Mouse (Mus musculus) liver, embryonic 14.5 days (tissue): ENCODE results near the gene C1qb. TPM values are rescaled to one million over a fixed set of nuclear protein-coding genes. Genes with fewer than 3 reads are reported as not detected.

Experiments
- ATAC-seq: fragments of 200-750 bp; cut with Nextera tagmentation; 2 replicates; pipeline ENCODE4 v1.8.0; 2017; ENCODE audit warnings: moderate number of reproducible peaks, mild to moderate bottlenecking, moderate library complexity; ENCODE audit not compliant: insufficient read depth
- DNase-seq, 3 experiments: peaks; one replicate each; pipeline ENCODE4 v3.0.0-alpha.2; 2012 to 2013; ENCODE audit warnings: low read depth in 3 of 3, low spot score in 3 of 3
- H3K27ac ChIP-seq: fragments of 300-500 bp; sonication (generic); 2 replicates; pipeline ENCODE4 v1.5.1; 2014; ENCODE audit warnings: moderate library complexity, mild to moderate bottlenecking, control low read depth, inconsistent platforms
- H3K27me3 ChIP-seq: fragments of 300-500 bp; sonication (generic); 2 replicates; pipeline ENCODE4 v1.6.1; 2014; ENCODE audit warnings: mild to moderate bottlenecking, low read length, moderate library complexity; ENCODE audit not compliant: control insufficient read depth, insufficient read depth
- H3K36me3 ChIP-seq: fragments of 300-500 bp; sonication (generic); replicated peaks from 2 replicates; pipeline ENCODE4 v1.6.1; 2014; ENCODE audit warnings: low read depth; ENCODE audit not compliant: control insufficient read depth, insufficient read depth
- H3K4me1 ChIP-seq, 2 experiments: fragments of 200-500 bp in 1 of 2; fragments of 300-500 bp in 1 of 2; sonication (generic) in 1 of 2; replicated peaks; 2 replicates each; pipeline ENCODE4 v1.6.1; 2012 to 2014; ENCODE audit warnings: antibody characterized with exemption in 1 of 2, inconsistent platforms in 1 of 2, low read length in 1 of 2; ENCODE audit not compliant: control insufficient read depth in 2 of 2, insufficient read depth in 2 of 2
- H3K4me2 ChIP-seq: fragments of 300-500 bp; sonication (generic); 2 replicates; pipeline ENCODE4 v1.6.1; 2014; ENCODE audit warnings: low read depth, mild to moderate bottlenecking, control low read depth, moderate library complexity
- H3K4me3 ChIP-seq, 2 experiments: fragments of 200-500 bp in 1 of 2; fragments of 300-500 bp in 1 of 2; sonication (generic) in 1 of 2; 2 replicates each; pipeline ENCODE4 v1.5.1; 2012 to 2014; ENCODE audit warnings: low read depth in 2 of 2, low read length in 2 of 2, mild to moderate bottlenecking in 2 of 2, control low read depth in 1 of 2, inconsistent platforms in 1 of 2, moderate library complexity in 1 of 2; ENCODE audit not compliant: insufficient read depth in 1 of 2
- H3K9ac ChIP-seq: fragments of 300-500 bp; sonication (generic); replicated peaks from 2 replicates; pipeline ENCODE4 v1.6.1; 2014; ENCODE audit warnings: mild to moderate bottlenecking, control low read depth, moderate library complexity
- H3K9me3 ChIP-seq: fragments of 300-500 bp; sonication (generic); 2 replicates; pipeline ENCODE4 v1.6.1; 2016; ENCODE audit warnings: low read length, mixed read lengths; ENCODE audit not compliant: control insufficient read depth
- CTCF ChIP-seq: IDR thresholded peaks from 2 replicates; pipeline ENCODE4 v1.5.1; 2016; ENCODE audit warnings: antibody characterized with exemption, low read depth, control low read depth
- EP300 ChIP-seq: IDR thresholded peaks from 2 replicates; pipeline ENCODE4 v1.6.1; 2016; ENCODE audit warnings: antibody characterized with exemption, low read depth
- WGBS: fragments of 180-500 bp; shearing (Covaris S2); extraction: QIAGEN DNeasy Blood & Tissue Kit; methylation state at CpG from one replicate; pipeline ENCODE4 v1.1.7; 2014; ENCODE audit not compliant: insufficient replicate concordance; 5-methylcytosine and 5-hydroxymethylcytosine counted together
- polyA plus RNA-seq, 2 experiments: library from polyadenylated mRNA; depleted of rRNA in 1 of 2; stranded (reverse) in 1 of 2; unstranded in 1 of 2; fragments of >200 nt; fragmentation: Nextera tagmentation in 1 of 2; extraction: Ambion mirVana in 1 of 2; gene quantifications; 2 replicates each; pipeline versions ENCODE4 v1.2.1 to v1.2.3; 2012 to 2014

C1qb gene
- polyA plus RNA-seq, 2 experiments, result 57.9 to 100 TPM

- TF ChIP-seq CTCF, result no peak
- TF ChIP-seq EP300, result no peak
- Histone ChIP-seq H3K9me3 (no peaks in the 10 kb centered on the region), H3K4me3 (no peak overlapping the region), H3K27ac (no peak overlapping the region), H3K4me2 (no peak overlapping the region), H3K27me3 (peaks cover 4% of the 10 kb centered on the region; the same call in 1 of the 2 replicates), H3K9ac (no peak overlapping the region), H3K36me3 (no peaks in the 10 kb centered on the region), H3K4me1 (no peaks in the 10 kb centered on the region)
- no peak for ATAC-seq
- 18% methylated on average over 9 of the region's 9 CpGs for whole genome bisulfite sequencing
- DNase-seq, result no peak
These were observed 26.9 kb upstream of the C1qb start for GRCm38 (mm10) chr4:136912841-136913240.

- H3K36me3 ChIP-seq, result no peaks in the 10 kb centered on the region
- WGBS, result 26% methylated on average over 9 of the region's 9 CpGs
- peaks cover 4% of the 10 kb centered on the region; the same call in 1 of the 2 replicates for H3K27me3 ChIP-seq
- H3K9ac ChIP-seq, result no peak overlapping the region
- no peak overlapping the region for H3K27ac ChIP-seq
- no peak for TF ChIP-seq EP300
- TF ChIP-seq CTCF, result no peak
- no peak for DNase-seq
- no peaks in the 10 kb centered on the region for H3K9me3 ChIP-seq
- no peaks in the 10 kb centered on the region for H3K4me1 ChIP-seq
- H3K4me2 ChIP-seq, result no peak overlapping the region
- ATAC-seq, result no peak
- H3K4me3 ChIP-seq, result no peak overlapping the region
These were observed 25.8 kb upstream of the C1qb start for GRCm38 (mm10) chr4:136911804-136912203.

- H3K27me3 ChIP-seq, result peaks cover 6% of the 10 kb centered on the region; the same call in 1 of the 2 replicates
- no peak for DNase-seq
- H3K27ac ChIP-seq, result no peak overlapping the region
- H3K9ac ChIP-seq, result no peak overlapping the region
- ATAC-seq, result no peak
- TF ChIP-seq CTCF (no peak), EP300 (no peak)
- no peaks in the 10 kb centered on the region for H3K36me3 ChIP-seq
- 16% methylated on average over 17 of the region's 17 CpGs for WGBS
- no peaks in the 10 kb centered on the region for H3K4me1 ChIP-seq
- no peak overlapping the region for H3K4me3 ChIP-seq
- H3K4me2 ChIP-seq, result no peak overlapping the region
- no peaks in the 10 kb centered on the region for H3K9me3 ChIP-seq
These were observed 25.2 kb upstream of the C1qb start for GRCm38 (mm10) chr4:136911211-136911646.

- TF ChIP-seq CTCF (no peak), EP300 (no peak)
- DNase-seq (no peak), ATAC-seq (no peak)
- no peak overlapping the region for H3K9ac ChIP-seq
- H3K4me1 ChIP-seq, result no peaks in the 10 kb centered on the region
- no peaks in the 10 kb centered on the region for H3K36me3 ChIP-seq
- H3K27ac ChIP-seq, result no peak overlapping the region
- no peak overlapping the region for H3K4me3 ChIP-seq
- H3K9me3 ChIP-seq, result no peaks in the 10 kb centered on the region
- peaks cover 21% of the 10 kb centered on the region for H3K27me3 ChIP-seq
- H3K4me2 ChIP-seq, result no peak overlapping the region
These were observed 21.8 kb upstream of the C1qb start for GRCm38 (mm10) chr4:136907809-136908208.

GRCm38 (mm10) chr4:136907033-136907432 lies 21.0 kb upstream of the C1qb start:
- Histone ChIP-seq H3K27me3 (peaks cover 21% of the 10 kb centered on the region), H3K36me3 (no peaks in the 10 kb centered on the region), H3K27ac (no peak overlapping the region), H3K4me3 (no peak overlapping the region), H3K4me2 (no peak overlapping the region), H3K4me1 (no peaks in the 10 kb centered on the region), H3K9ac (no peak overlapping the region), H3K9me3 (no peaks in the 10 kb centered on the region)
- ATAC-seq (no peak), DNase-seq (peak; percentile 26 to 40 (median 29))
- no peak for TF ChIP-seq EP300
- peak; percentile 82 for TF ChIP-seq CTCF
- WGBS, result 13% methylated on average over 7 of the region's 7 CpGs
